Mouse (Mus musculus) megakaryocyte, embryonic 14.5 days (primary cell): ENCODE measurements around the gene Ssx2ip.

Source experiments
- FLI1 ChIP-seq: IDR thresholded peaks from 2 replicates; pipeline ENCODE4 v1.6.1; 2012; ENCODE audit warnings: low read length, inconsistent platforms, mixed read lengths
- GATA1 ChIP-seq: IDR thresholded peaks from 3 replicates; pipeline ENCODE4 v1.6.1; 2012; ENCODE audit warnings: mixed read lengths, low read length, inconsistent platforms, borderline replicate concordance

DNA sequence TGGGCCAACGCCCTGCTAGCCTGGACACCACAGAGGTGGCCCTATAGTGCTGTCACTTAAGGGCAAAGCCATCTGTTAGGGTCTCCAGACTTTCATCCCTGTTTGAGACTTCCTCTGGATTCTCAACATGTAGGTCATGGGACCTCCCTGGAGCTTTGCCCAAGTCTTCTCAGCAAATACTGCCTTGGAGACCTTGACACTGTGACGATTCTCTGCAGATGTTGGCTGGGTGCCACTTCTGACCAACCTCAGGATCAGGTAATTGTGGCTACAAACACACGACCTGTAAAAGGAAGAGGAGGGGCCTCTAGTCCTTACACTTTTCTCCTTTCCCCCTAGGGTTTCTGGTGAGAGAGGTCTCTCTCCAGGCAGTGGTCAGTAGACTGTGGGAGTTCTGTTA lies 49.3 kb upstream of the Ssx2ip start:
- no peak for TF ChIP-seq GATA1
- no peak for TF ChIP-seq FLI1
